Mouse (Mus musculus): ENCODE results near the gene Slc39a2.

Gene Slc39a2

DNA sequence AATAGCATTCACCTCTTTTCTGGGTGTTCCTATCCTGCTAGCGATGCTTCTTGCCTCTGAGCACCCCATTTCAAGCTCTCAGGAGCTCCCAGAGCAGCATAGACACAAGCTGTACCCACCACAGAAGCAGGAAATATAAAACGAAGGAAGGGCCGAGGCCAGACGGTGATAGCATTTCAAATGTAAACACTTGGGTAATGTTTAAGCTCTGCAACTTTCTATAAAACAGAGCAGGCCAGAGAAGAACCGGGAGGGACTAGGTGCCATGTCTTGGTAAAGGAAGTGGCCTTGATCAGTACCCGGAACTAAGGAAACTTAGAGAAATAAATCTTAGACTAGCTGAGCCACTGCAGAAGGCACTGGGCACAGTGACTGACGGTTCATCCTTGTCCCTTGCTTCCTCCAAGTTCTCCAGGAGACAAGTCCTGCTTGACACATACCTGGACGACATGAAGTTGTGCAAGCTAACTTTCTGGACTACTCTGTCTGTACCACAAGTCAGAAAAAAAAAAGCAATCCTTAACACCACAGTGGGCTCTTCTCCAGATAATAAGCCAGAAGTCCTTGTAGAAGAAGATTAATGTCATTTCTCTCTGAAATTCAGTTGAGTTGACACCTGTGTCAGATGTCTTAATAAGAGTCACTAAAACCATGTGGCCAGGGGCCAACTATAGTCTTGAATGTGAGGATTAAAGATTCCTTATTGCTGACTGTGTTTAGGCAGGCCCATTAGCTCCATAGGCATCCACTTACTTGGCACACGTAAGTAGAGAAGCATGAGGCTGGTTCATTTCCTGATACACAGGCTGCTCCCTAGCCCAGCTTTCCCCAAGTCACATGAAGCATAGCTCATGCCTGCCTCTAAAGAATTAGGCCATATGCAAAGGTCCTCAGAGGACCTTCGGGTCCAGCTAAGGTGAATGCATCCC lies 39.7 kb downstream of the Slc39a2 start:
- no peak for DNase-seq (ENCODE audit: low spot score in 2 of 2)

DNA sequence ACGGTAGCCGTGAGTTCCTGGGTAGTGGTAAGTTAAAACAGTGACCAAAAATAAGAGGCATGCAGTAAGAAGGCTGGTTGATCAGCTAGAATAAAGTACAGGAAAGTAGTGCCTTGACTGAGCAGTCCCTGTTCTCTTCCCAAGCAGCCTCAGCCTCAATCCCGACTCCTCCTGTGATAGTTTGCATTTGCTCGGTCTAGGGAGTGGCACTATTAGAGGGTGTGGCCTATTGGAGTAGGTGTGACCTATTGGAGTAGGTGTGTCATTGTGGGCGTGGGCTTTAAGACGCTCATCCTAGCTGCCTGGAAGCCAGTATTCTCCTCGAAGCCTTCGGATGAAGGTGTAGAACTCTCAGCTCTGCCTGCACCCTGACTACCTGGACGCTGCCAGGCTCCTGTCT lies 46.3 kb downstream of the Slc39a2 start:
- DNase-seq (ENCODE audit: low spot score in 2 of 2): no peak

DNA sequence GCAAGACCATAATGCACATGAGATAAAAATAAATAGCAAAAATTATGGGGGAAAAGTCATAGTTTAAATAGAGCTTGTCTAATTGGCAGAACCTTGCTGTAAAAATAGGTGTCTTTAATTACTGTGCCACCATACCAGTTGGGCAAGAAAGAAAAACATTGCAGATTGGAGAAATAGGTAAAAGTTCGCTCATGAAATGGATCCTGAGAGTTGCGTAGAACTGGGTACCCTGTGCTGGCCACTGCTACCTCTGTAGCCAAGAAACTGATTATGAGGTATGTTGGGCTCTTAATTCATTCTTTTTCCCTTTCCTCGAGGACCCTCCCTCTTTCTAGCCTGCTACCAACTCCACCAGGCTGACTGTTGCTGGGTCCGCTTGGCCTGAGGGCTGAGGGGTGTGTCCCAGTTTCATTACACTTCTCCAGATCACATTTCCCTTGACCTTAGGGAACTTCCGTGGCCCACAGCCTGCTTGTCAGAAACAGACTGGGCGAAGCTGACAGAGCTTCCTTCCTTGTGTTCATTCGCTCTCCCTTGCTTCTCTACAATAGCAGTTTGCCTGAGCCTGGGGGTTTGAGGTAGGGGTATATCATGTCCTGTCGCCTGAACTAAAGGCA lies 48.4 kb downstream of the Slc39a2 start:
- no peak for DNase-seq (ENCODE audit: low spot score in 2 of 2)

DNA sequence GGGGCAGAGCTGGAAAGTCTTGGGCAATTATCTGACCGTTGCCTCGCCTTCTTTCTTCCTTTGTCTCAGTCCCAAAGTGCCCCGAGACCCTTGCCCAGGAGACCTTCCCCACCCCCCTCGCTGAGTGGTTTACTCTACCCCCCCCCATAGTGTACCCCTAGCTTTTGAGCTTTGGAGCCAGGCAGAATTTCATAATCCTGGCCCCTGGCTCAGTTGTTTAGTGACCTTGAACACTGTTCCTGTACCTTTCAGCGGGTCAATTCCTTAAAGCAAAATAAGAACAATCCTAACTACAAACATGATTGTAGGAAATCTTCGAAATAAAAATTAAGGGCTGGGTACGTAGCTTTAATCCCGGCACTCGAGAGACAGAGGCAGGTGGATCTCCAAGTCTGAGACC lies 48.9 kb downstream of the Slc39a2 start:
- no peak for DNase-seq (ENCODE audit: low spot score in 2 of 2)

DNA sequence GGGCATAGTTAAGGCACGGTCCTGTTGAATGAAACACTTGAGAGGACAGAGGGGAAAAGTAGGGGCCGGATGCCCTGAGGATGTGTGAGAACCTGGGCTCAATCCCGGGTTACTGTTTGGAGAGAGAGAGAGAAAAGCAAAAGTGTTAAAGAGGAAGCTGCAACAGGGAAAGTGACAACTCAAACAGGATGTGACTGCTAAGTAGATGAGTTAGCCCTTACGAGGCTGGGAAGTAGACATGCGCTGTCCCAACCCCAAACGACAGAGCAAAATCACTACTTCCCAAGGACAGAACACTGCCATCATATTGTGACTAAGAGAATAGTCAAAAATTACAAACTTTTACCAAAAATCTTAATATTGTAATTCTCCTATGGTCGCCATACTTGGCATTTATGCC lies 49.5 kb downstream of the Slc39a2 start:
- DNase-seq (ENCODE audit: low spot score in 2 of 2): no peak

DNA sequence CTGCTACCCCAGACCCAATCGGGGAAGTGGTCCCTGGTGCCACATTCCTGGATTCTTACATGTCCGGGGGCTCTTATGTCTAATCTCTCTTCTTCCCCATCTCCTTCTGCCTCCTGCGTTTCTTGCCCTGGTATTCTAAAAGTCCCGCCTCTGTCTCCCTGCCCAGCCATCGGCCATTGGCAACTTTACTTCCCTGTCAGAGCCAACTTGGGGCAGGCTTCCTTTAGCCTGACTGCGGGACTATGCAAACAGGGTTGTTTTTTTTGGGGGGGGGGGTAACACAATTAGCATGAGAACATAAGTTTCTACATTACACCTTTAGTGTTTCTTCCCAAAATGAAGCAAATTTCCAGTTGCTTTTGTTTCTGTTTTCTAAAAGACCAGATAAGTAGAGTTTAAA lies 50.6 kb downstream of the Slc39a2 start:
- no peak for DNase-seq (ENCODE audit: low spot score in 2 of 2)

Data from natural killer cell, adult 2 months (primary cell).